Mouse (Mus musculus): ENCODE measurements at regions not wholly inside any gene's neighbourhood (a gene's known extent, or its start where the extent isn't known, plus 50 kb on each side); places are given as distances from the start of the nearest gene placed in this dataset.

GRCm38 (mm10) chr16:87295727-87296126 is 58.3 kb upstream of the N6amt1 start:
- no peak for DNase-seq (ENCODE audit: low read depth, low spot score)
- 78% methylated on average over 5 of the region's 5 CpGs for WGBS

- 97% methylated on average over 1 of the region's 1 CpGs for WGBS
- DNase-seq (ENCODE audit: low read depth, low spot score), result no peak
Observed at GRCm38 (mm10) chr16:87292826-87293225, 61.2 kb upstream of the N6amt1 start.

- WGBS, result 76% methylated on average over 2 of the region's 2 CpGs
- no peak for DNase-seq (ENCODE audit: low read depth, low spot score)
Observed at GRCm38 (mm10) chr16:87291716-87292115, 62.3 kb upstream of the N6amt1 start.

GRCm38 (mm10) chr16:87285639-87286038 is 68.3 kb upstream of the N6amt1 start:
- DNase-seq (ENCODE audit: low read depth, low spot score), result no peak
- WGBS, result 59% methylated on average over 2 of the region's 2 CpGs

GRCm38 (mm10) chr16:87284835-87285510 is 69.0 kb upstream of the N6amt1 start:
- WGBS, result 57% methylated on average over 7 of the region's 7 CpGs
- DNase-seq (ENCODE audit: low read depth, low spot score), result no peak

GRCm38 (mm10) chr16:87278518-87278917 is 75.5 kb upstream of the N6amt1 start:
- no peak for DNase-seq (ENCODE audit: low read depth, low spot score)
- 69% methylated on average over 1 of the region's 1 CpGs for WGBS

- WGBS, result 86% methylated on average over 5 of the region's 5 CpGs
- no peak for DNase-seq (ENCODE audit: low read depth, low spot score)
Observed at GRCm38 (mm10) chr16:87272363-87272762, 81.6 kb upstream of the N6amt1 start.

GRCm38 (mm10) chr16:87267954-87268804 is 85.8 kb upstream of the N6amt1 start:
- 71% methylated on average over 9 of the region's 9 CpGs for WGBS
- no peak for DNase-seq (ENCODE audit: low read depth, low spot score)

GRCm38 (mm10) chr16:87267517-87267916 is 86.5 kb upstream of the N6amt1 start:
- 84% methylated on average over 4 of the region's 4 CpGs for WGBS
- DNase-seq (ENCODE audit: low read depth, low spot score), result no peak

GRCm38 (mm10) chr16:87263571-87263970 is 90.4 kb upstream of the N6amt1 start:
- DNase-seq (ENCODE audit: low read depth, low spot score), result no peak
- WGBS, result 45% methylated on average over 4 of the region's 4 CpGs

GRCm38 (mm10) chr16:87263041-87263440 is 90.9 kb upstream of the N6amt1 start:
- no peak for DNase-seq (ENCODE audit: low read depth, low spot score)
- 80% methylated on average over 8 of the region's 8 CpGs for WGBS

GRCm38 (mm10) chr16:87262497-87262896 is 91.5 kb upstream of the N6amt1 start:
- no peak for DNase-seq (ENCODE audit: low read depth, low spot score)
- WGBS, result 73% methylated on average over 3 of the region's 3 CpGs

GRCm38 (mm10) chr16:87261527-87261926 is 92.5 kb upstream of the N6amt1 start:
- 49% methylated on average over 7 of the region's 7 CpGs for whole genome bisulfite sequencing
- no peak for DNase-seq (ENCODE audit: low read depth, low spot score)

- no peak for DNase-seq (ENCODE audit: low read depth, low spot score)
- WGBS, result 97% methylated on average over 1 of the region's 1 CpGs
Observed at GRCm38 (mm10) chr16:87254736-87255135, 99.2 kb upstream of the N6amt1 start.

GRCm38 (mm10) chr16:87250531-87250930 is 103.5 kb upstream of the N6amt1 start:
- WGBS, result 71% methylated on average over 10 of the region's 10 CpGs
- DNase-seq (ENCODE audit: low read depth, low spot score), result no peak

GRCm38 (mm10) chr16:87249903-87250302 is 104.1 kb upstream of the N6amt1 start:
- no peak for DNase-seq (ENCODE audit: low read depth, low spot score)

GRCm38 (mm10) chr16:87248501-87249030 is 105.4 kb upstream of the N6amt1 start:
- 42% methylated on average over 6 of the region's 6 CpGs for WGBS
- peak; percentile 19 for DNase-seq (ENCODE audit: low read depth, low spot score)

More at GRCm38 (mm10) chr16:87249903-87250302, 104.1 kb upstream of the N6amt1 start:
- WGBS, result 33% methylated on average over 7 of the region's 7 CpGs

- no peak for DNase-seq (ENCODE audit: low read depth, low spot score)
- WGBS, result 47% methylated on average over 26 of the region's 26 CpGs
Observed at GRCm38 (mm10) chr16:87245933-87246791, 107.8 kb upstream of the N6amt1 start.

- DNase-seq (ENCODE audit: low read depth, low spot score), result no peak
- WGBS, result 89% methylated on average over 7 of the region's 7 CpGs
Observed at GRCm38 (mm10) chr16:87245441-87245840, 108.5 kb upstream of the N6amt1 start.

- 83% methylated on average over 7 of the region's 7 CpGs for WGBS
- no peak for DNase-seq (ENCODE audit: low read depth, low spot score)
Observed at GRCm38 (mm10) chr16:87242027-87242426, 112.0 kb upstream of the N6amt1 start.

Measured in large intestine, adult 2 months (tissue).